Mouse (Mus musculus): ENCODE measurements around the gene Igsf11. TPM values are rescaled to one million over a fixed set of nuclear protein-coding genes. Genes with fewer than 3 reads are reported as not detected.

The Igsf11 gene
- total RNA-seq, 1 experiment: 5.0 TPM

- Histone ChIP-seq H3K27ac (ENCODE audit: insufficient read depth, low read depth, low read length, poor library complexity, severe bottlenecking) (no peak overlapping the region), H3K4me3 (ENCODE audit: insufficient read depth in 1 of 2, low read depth in 1 of 2, low read length in 2 of 2, poor library complexity in 1 of 2, severe bottlenecking in 1 of 2) (no peak overlapping the region), H3K4me1 (ENCODE audit: control insufficient read depth in 2 of 2, insufficient read depth in 2 of 2, low read length in 2 of 2, poor library complexity in 1 of 2) (no peaks in the 10 kb centered on the region), H3K36me3 (ENCODE audit: control insufficient read depth, insufficient read depth, low read length, poor library complexity, severe bottlenecking) (no peaks in the 10 kb centered on the region), H3K9ac (ENCODE audit: insufficient read depth, low read depth, low read length, poor library complexity, severe bottlenecking) (no peak overlapping the region), H3K9me3 (ENCODE audit: control insufficient read depth, insufficient read depth, low read depth, low read length) (no peaks in the 10 kb centered on the region)
- in situ Hi-C loops (cut with MboI; ENCODE audit: low sequenced_read_pairs in 2 of 2, unreplicated experiment in 2 of 2): no loop called here
- no peak for DNase-seq (ENCODE audit: low read depth, low spot score)
- TF ChIP-seq ZC3H11A (IDR thresholded peaks at IDR 0.05; ENCODE audit: borderline replicate concordance, low read depth, low read length) (no peak), CHD2 (IDR thresholded peaks at IDR 0.05; ENCODE audit: low read depth, low read length) (no peak), ZNF384 (IDR thresholded peaks at IDR 0.05; ENCODE audit: low read depth, low read length) (no peak), HCFC1 (IDR thresholded peaks at IDR 0.05; ENCODE audit: borderline replicate concordance, insufficient read depth, low read length) (no peak), MAFK (IDR thresholded peaks at IDR 0.05; ENCODE audit: insufficient read depth, low read depth, low read length) (no peak)
Measured at GRCm38 (mm10) chr16:38916053-38916786, 23.7 kb downstream of the Igsf11 start.

- in situ Hi-C loops (cut with MboI; ENCODE audit: low sequenced_read_pairs in 2 of 2, unreplicated experiment in 2 of 2): no loop called here
- H3K9ac ChIP-seq (ENCODE audit: insufficient read depth, low read depth, low read length, poor library complexity, severe bottlenecking): no peak overlapping the region
- no peaks in the 10 kb centered on the region for H3K9me3 ChIP-seq (ENCODE audit: control insufficient read depth, insufficient read depth, low read depth, low read length)
- H3K4me1 ChIP-seq (ENCODE audit: control insufficient read depth in 2 of 2, insufficient read depth in 2 of 2, low read length in 2 of 2, poor library complexity in 1 of 2): no peaks in the 10 kb centered on the region
- no peak for DNase-seq (ENCODE audit: low read depth, low spot score)
- no peak for TF ChIP-seq ZNF384 (IDR thresholded peaks at IDR 0.05; ENCODE audit: low read depth, low read length)
- TF ChIP-seq ZC3H11A (IDR thresholded peaks at IDR 0.05; ENCODE audit: borderline replicate concordance, low read depth, low read length): no peak
- no peak for TF ChIP-seq MAFK (IDR thresholded peaks at IDR 0.05; ENCODE audit: insufficient read depth, low read depth, low read length)
- TF ChIP-seq CHD2 (IDR thresholded peaks at IDR 0.05; ENCODE audit: low read depth, low read length): no peak
- TF ChIP-seq HCFC1 (IDR thresholded peaks at IDR 0.05; ENCODE audit: borderline replicate concordance, insufficient read depth, low read length): no peak
- H3K36me3 ChIP-seq (ENCODE audit: control insufficient read depth, insufficient read depth, low read length, poor library complexity, severe bottlenecking): no peaks in the 10 kb centered on the region
- no peak overlapping the region for H3K4me3 ChIP-seq (ENCODE audit: insufficient read depth in 1 of 2, low read depth in 1 of 2, low read length in 2 of 2, poor library complexity in 1 of 2, severe bottlenecking in 1 of 2)
- no peak overlapping the region for H3K27ac ChIP-seq (ENCODE audit: insufficient read depth, low read depth, low read length, poor library complexity, severe bottlenecking)
Measured at GRCm38 (mm10) chr16:38916885-38917284, 24.4 kb downstream of the Igsf11 start.

- H3K4me1 ChIP-seq (ENCODE audit: control insufficient read depth in 2 of 2, insufficient read depth in 2 of 2, low read length in 2 of 2, poor library complexity in 1 of 2): no peaks in the 10 kb centered on the region
- H3K9me3 ChIP-seq (ENCODE audit: control insufficient read depth, insufficient read depth, low read depth, low read length): no peaks in the 10 kb centered on the region
- TF ChIP-seq MAFK (IDR thresholded peaks at IDR 0.05; ENCODE audit: insufficient read depth, low read depth, low read length): no peak
- no peak for TF ChIP-seq ZNF384 (IDR thresholded peaks at IDR 0.05; ENCODE audit: low read depth, low read length)
- TF ChIP-seq ZC3H11A (IDR thresholded peaks at IDR 0.05; ENCODE audit: borderline replicate concordance, low read depth, low read length): no peak
- no peak for TF ChIP-seq HCFC1 (IDR thresholded peaks at IDR 0.05; ENCODE audit: borderline replicate concordance, insufficient read depth, low read length)
- no peak for TF ChIP-seq CHD2 (IDR thresholded peaks at IDR 0.05; ENCODE audit: low read depth, low read length)
- in situ Hi-C loops (cut with MboI; ENCODE audit: low sequenced_read_pairs in 2 of 2, unreplicated experiment in 2 of 2): no loop called here
- DNase-seq (ENCODE audit: low read depth, low spot score): no peak
- H3K27ac ChIP-seq (ENCODE audit: insufficient read depth, low read depth, low read length, poor library complexity, severe bottlenecking): no peak overlapping the region
- no peak overlapping the region for H3K4me3 ChIP-seq (ENCODE audit: insufficient read depth in 1 of 2, low read depth in 1 of 2, low read length in 2 of 2, poor library complexity in 1 of 2, severe bottlenecking in 1 of 2)
- no peaks in the 10 kb centered on the region for H3K36me3 ChIP-seq (ENCODE audit: control insufficient read depth, insufficient read depth, low read length, poor library complexity, severe bottlenecking)
- H3K9ac ChIP-seq (ENCODE audit: insufficient read depth, low read depth, low read length, poor library complexity, severe bottlenecking): no peak overlapping the region
Measured at GRCm38 (mm10) chr16:38918121-38918520, 25.6 kb downstream of the Igsf11 start.

GRCm38 (mm10) chr16:38920488-38920887, 28.0 kb downstream of the Igsf11 start:
- H3K9me3 ChIP-seq (ENCODE audit: control insufficient read depth, insufficient read depth, low read depth, low read length): no peaks in the 10 kb centered on the region
- no peaks in the 10 kb centered on the region for H3K36me3 ChIP-seq (ENCODE audit: control insufficient read depth, insufficient read depth, low read length, poor library complexity, severe bottlenecking)
- no peak overlapping the region for H3K27ac ChIP-seq (ENCODE audit: insufficient read depth, low read depth, low read length, poor library complexity, severe bottlenecking)
- no peak overlapping the region for H3K4me3 ChIP-seq (ENCODE audit: insufficient read depth in 1 of 2, low read depth in 1 of 2, low read length in 2 of 2, poor library complexity in 1 of 2, severe bottlenecking in 1 of 2)
- H3K9ac ChIP-seq (ENCODE audit: insufficient read depth, low read depth, low read length, poor library complexity, severe bottlenecking): no peak overlapping the region
- in situ Hi-C loops (cut with MboI; ENCODE audit: low sequenced_read_pairs in 2 of 2, unreplicated experiment in 2 of 2): no loop called here
- TF ChIP-seq MAFK (IDR thresholded peaks at IDR 0.05; ENCODE audit: insufficient read depth, low read depth, low read length): no peak
- no peak for TF ChIP-seq ZC3H11A (IDR thresholded peaks at IDR 0.05; ENCODE audit: borderline replicate concordance, low read depth, low read length)
- no peak for TF ChIP-seq HCFC1 (IDR thresholded peaks at IDR 0.05; ENCODE audit: borderline replicate concordance, insufficient read depth, low read length)
- TF ChIP-seq ZNF384 (IDR thresholded peaks at IDR 0.05; ENCODE audit: low read depth, low read length): no peak
- TF ChIP-seq CHD2 (IDR thresholded peaks at IDR 0.05; ENCODE audit: low read depth, low read length): no peak
- H3K4me1 ChIP-seq (ENCODE audit: control insufficient read depth in 2 of 2, insufficient read depth in 2 of 2, low read length in 2 of 2, poor library complexity in 1 of 2): no peaks in the 10 kb centered on the region
- DNase-seq (ENCODE audit: low read depth, low spot score): no peak
